Mouse (Mus musculus) heart, embryonic 12.5 days (tissue): ENCODE results near the gene Gm21976. TPM values are rescaled to one million over a fixed set of nuclear protein-coding genes. Genes with fewer than 3 reads are reported as not detected.

Experiments used
- ATAC-seq: fragments of 200-750 bp; cut with Nextera tagmentation; 2 replicates; pipeline ENCODE4 v1.8.0; 2017; ENCODE audit warnings: moderate TSS enrichment, moderate library complexity; ENCODE audit not compliant: insufficient number of reproducible peaks, low FRiP score
- H3K27ac ChIP-seq: fragments of 300-500 bp; sonication (generic); 2 replicates; pipeline ENCODE4 v1.5.1; 2016; ENCODE audit warnings: mild to moderate bottlenecking, moderate library complexity; ENCODE audit not compliant: poor library complexity, severe bottlenecking
- H3K27me3 ChIP-seq: fragments of 300-500 bp; sonication (generic); replicated peaks from 2 replicates; pipeline ENCODE4 v1.6.1; 2016; ENCODE audit warnings: mild to moderate bottlenecking, moderate library complexity
- H3K36me3 ChIP-seq: fragments of 300-500 bp; sonication (generic); 2 replicates; pipeline ENCODE4 v1.6.1; 2016; ENCODE audit warnings: mild to moderate bottlenecking, moderate library complexity
- H3K4me1 ChIP-seq: fragments of 300-500 bp; sonication (generic); replicated peaks from 2 replicates; pipeline ENCODE4 v1.6.1; 2016; ENCODE audit warnings: mild to moderate bottlenecking
- H3K4me2 ChIP-seq: fragments of 300-500 bp; sonication (generic); 2 replicates; pipeline ENCODE4 v1.6.1; 2016; ENCODE audit warnings: mild to moderate bottlenecking, moderate library complexity
- H3K4me3 ChIP-seq: fragments of 300-500 bp; sonication (generic); 2 replicates; pipeline ENCODE4 v1.5.1; 2016; ENCODE audit warnings: mild to moderate bottlenecking
- H3K9ac ChIP-seq: fragments of 300-500 bp; sonication (generic); 2 replicates; pipeline ENCODE4 v1.6.1; 2016; ENCODE audit warnings: mild to moderate bottlenecking, moderate library complexity
- H3K9me3 ChIP-seq: fragments of 300-500 bp; sonication (generic); replicated peaks from 2 replicates; pipeline ENCODE4 v1.6.1; 2016; ENCODE audit warnings: mild to moderate bottlenecking, moderate library complexity
- WGBS: fragments of 180-500 bp; shearing (Covaris S2); methylation state at CpG from one replicate; pipeline ENCODE4 v1.1.7; 2016; 5-methylcytosine and 5-hydroxymethylcytosine counted together
- polyA plus RNA-seq: library from polyadenylated mRNA; unstranded; fragments of >200 nt; fragmentation: Nextera tagmentation; extraction: Ambion mirVana; gene quantifications from 2 replicates; pipeline ENCODE4 v1.2.1, GENCODE M21; 2016

Gene Gm21976
- polyA plus RNA-seq = not detected in 2 replicates

DNA sequence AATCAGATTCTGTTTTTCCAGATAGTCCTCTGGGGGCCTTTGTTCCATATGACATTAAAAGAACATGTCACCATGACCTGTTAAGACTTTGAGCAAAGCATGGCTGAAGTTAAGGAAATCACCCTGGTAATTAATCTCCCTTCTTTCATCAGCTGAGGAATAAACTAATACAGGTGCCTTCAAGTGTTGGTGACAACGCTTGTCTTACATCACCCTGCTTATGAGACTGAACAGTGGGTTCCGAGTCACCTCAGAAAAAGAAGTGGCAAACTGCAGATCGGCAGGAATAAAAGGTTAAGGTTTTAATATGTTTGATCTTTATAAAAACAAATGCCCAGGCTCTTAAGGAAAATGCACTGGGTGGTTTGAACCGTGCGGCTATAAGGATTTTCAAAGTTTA, at the start of gene Gm21976:
Gm21976 (plus strand) TSS at position 202 of the 400 bp plus-strand sequence.
- Histone ChIP-seq H3K27ac (no peak within 1 kb of the TSS), H3K36me3 (peaks cover 5% of the 10 kb centered on the region; the same call in 1 of the 2 replicates), H3K9ac (no peak within 1 kb of the TSS), H3K4me1 (peaks cover 9% of the 10 kb centered on the region; the same call in 1 of the 2 replicates), H3K4me3 (no peak within 1 kb of the TSS), H3K9me3 (no peaks in the 10 kb centered on the region), H3K27me3 (no peaks in the 10 kb centered on the region), H3K4me2 (no peak within 1 kb of the TSS)
- ATAC-seq = no peak
- WGBS = 79% methylated on average over 5 of the region's 5 CpGs

DNA sequence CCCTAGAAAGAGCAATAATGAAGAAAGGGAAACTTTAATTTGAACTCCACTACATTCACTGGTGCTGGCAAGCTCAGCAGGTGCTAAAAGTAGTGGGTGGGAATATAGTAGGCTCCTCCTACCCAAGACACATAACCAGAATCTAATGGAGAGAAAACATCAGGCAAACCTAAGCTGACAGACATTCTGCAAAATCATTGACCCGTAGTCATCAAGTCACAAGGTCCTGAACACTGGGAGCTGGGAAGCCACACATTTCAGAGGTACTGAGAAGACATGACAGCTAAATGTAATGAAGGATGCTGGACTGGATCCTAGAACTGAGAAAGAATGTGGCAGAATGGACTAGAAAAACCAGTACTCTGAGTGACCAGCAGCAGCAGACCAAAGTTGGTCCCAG, 49.2 kb upstream of the Gm21976 start:
- Histone ChIP-seq H3K4me3 (no peak overlapping the region), H3K9ac (no peak overlapping the region), H3K4me1 (no peaks in the 10 kb centered on the region), H3K27ac (no peak overlapping the region), H3K36me3 (no peaks in the 10 kb centered on the region), H3K27me3 (no peaks in the 10 kb centered on the region; the same call in 1 of the 2 replicates), H3K9me3 (no peaks in the 10 kb centered on the region), H3K4me2 (no peak overlapping the region)
- WGBS = 79% methylated on average over 1 of the region's 1 CpGs
- no peak for ATAC-seq

DNA sequence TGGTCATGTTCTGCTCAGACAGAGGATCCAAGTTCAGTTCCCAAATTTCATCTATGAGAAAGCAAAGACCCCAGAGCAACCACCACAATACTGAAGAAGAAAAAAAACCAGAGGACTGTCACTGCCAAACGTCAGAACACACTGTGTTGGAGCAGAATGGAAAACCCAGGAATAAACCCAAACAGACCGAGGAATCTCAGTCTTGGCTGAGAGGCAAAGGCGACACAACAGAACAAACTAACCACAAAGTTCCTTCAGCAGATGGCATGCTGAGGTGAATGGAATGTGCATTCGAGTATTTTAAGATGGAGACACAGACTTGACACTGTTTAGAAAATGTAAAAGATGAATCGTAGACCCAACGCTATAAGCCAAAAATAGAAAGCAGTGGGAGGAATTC, 44.2 kb upstream of the Gm21976 start:
- H3K9ac ChIP-seq = no peak overlapping the region
- no peaks in the 10 kb centered on the region for H3K27me3 ChIP-seq
- H3K4me1 ChIP-seq = no peaks in the 10 kb centered on the region
- ATAC-seq = no peak
- no peak overlapping the region for H3K27ac ChIP-seq
- H3K4me2 ChIP-seq = no peak overlapping the region
- no peaks in the 10 kb centered on the region for H3K9me3 ChIP-seq
- 67% methylated on average over 6 of the region's 6 CpGs for WGBS
- H3K4me3 ChIP-seq = no peak overlapping the region
- no peaks in the 10 kb centered on the region for H3K36me3 ChIP-seq

DNA sequence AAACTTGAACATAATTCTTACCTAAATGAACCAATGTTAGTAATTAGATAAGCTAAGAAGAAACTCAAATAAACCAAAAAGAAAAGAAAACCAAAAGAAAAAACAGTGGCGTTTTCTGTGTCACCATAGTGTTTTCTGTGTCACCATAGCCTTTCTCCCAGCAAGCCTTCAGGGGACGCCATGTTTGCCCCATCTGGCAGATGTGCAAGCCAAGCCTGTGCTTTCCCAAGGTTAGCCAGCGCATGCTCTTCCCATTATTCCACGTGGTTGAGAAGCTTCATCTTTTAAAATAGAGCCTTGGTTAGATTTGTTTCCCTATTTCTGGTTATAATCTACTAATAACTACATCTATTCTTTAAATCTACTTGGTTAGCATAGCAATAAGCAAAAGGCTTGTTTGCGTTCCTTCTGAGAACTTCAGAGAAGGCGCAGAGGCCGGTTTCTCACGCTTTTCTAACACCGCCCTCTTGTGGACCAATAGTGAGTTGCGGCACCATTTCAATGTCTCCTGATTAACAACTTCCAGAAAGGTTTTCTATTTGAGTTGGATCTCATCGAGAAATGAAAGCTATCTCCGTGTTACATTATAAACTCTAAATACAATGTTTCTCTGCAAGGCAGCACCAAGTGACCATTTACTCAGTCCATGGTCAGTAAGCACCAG, 39.6 kb upstream of the Gm21976 start:
- WGBS = 18% methylated on average over 12 of the region's 12 CpGs
- Histone ChIP-seq H3K4me2 (no peak overlapping the region), H3K9me3 (0 out of 2 replicates have a peak, but pooled peaks cover 4% of the 10 kb centered on the region), H3K9ac (no peak overlapping the region), H3K4me3 (no peak overlapping the region), H3K27me3 (0 out of 2 replicates have a peak, but pooled peaks cover 3% of the 10 kb centered on the region), H3K4me1 (no peaks in the 10 kb centered on the region), H3K27ac (no peak overlapping the region), H3K36me3 (no peaks in the 10 kb centered on the region)
- ATAC-seq = no peak

DNA sequence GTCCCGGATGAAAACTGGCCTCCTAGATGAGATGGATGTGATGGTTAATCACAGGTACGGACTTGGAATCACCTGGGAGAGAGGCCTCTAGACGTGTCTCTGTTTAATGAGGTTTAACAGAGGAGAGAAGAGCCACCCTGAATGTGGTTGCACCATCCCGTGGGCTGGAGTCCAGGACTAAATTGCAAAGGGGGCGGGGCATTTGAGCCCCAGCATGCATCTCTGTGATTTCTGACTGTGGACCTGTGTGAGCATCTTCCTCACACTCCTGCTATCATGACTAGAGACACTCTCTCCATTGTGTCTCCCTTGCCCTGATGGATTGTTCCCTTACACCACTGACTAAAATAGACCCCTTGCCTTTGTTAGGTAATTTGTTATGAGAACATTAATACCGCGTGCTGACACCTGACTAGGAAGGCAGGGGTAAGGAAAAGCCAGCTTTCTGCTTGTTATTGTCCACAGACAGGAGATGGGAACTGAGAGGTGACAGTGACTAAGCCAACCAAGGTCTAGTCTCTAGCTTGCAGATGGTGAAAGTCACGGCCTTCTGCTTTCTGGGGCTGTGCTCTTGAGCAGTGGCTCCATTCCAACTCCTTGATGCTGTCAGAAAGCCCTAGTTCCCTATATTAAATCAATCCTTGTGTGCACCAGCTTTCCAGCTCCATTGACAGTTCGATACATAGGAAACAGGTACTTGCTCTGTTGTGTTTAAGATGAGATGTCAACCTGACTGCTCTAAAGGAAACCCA, 38.0 kb upstream of the Gm21976 start:
- Histone ChIP-seq H3K27ac (no peak overlapping the region), H3K27me3 (0 out of 2 replicates have a peak, but pooled peaks cover 3% of the 10 kb centered on the region), H3K4me2 (no peak overlapping the region), H3K9me3 (0 out of 2 replicates have a peak, but pooled peaks cover 4% of the 10 kb centered on the region), H3K9ac (no peak overlapping the region), H3K4me1 (no peaks in the 10 kb centered on the region), H3K4me3 (no peak overlapping the region), H3K36me3 (no peaks in the 10 kb centered on the region)
- no peak for ATAC-seq
- WGBS = 66% methylated on average over 9 of the region's 9 CpGs

DNA sequence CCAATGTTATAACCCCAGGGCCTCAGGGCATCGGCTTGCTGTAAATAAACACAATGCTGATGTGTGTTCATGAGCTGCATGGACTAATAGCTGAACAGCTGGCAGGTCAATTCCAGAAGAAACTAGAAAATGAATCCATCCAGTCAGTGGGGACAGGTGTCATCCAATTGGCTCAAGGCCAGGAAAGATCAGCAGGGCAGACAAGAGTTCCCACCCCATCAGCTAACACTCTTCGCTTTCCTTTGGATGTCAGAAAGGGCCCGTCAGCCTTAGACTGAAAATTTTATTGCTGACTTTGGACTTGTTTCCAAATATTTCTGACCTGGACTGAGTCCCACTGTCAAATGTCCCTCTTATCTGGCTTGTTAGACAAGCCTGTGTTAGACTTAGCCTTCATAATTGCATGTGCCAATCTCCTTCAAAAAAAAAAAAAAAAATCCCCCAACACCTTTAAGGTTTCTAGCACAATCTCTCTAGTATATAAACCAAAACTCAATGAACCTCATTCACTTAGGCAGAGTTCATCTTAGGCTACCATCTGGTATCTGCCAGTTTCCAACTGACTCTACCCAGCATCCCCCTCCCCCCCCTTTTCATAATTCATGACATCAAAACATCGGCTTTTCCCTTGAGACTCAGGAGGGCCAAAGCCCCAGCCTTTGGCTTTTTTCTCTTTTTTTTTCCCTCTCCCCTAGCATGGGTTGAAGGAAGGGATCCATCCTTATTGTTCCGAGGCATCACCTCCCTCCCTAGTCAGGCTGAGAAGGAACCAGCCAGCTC, 34.9 kb upstream of the Gm21976 start:
- no peak overlapping the region for H3K9ac ChIP-seq
- no peak for ATAC-seq

DNA sequence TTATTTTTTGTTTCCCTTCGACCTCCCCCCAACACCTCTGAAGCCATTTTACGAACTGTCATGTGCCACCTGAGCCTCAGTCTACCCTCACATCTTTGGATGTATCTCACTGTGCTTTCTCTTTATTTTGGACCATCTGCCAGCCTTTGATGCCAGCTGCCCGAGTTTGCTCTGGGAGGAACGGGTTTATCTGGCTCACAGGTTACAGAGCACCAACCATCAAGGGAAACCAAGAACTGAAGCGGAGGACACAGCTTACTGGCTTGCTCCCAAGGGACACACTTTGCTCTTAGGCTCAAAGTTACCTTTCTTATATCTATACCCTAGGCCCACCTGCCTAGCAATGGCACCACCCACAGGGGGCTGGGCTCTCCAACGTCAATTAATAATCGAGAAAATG, 34.3 kb upstream of the Gm21976 start:
- Histone ChIP-seq H3K4me1 (no peaks in the 10 kb centered on the region), H3K27ac (no peak overlapping the region), H3K9ac (no peak overlapping the region), H3K4me3 (no peak overlapping the region), H3K27me3 (0 out of 2 replicates have a peak, but pooled peaks cover 3% of the 10 kb centered on the region), H3K4me2 (no peak overlapping the region), H3K36me3 (peaks cover 30% of the 10 kb centered on the region), H3K9me3 (0 out of 2 replicates have a peak, but pooled peaks cover 4% of the 10 kb centered on the region)
- ATAC-seq = no peak
- 76% methylated on average over 7 of the region's 7 CpGs for WGBS

More for the DNA sequence above, 34.9 kb upstream of the Gm21976 start:
- Histone ChIP-seq H3K36me3 (peaks cover 24% of the 10 kb centered on the region), H3K4me1 (no peaks in the 10 kb centered on the region), H3K27me3 (0 out of 2 replicates have a peak, but pooled peaks cover 3% of the 10 kb centered on the region), H3K27ac (no peak overlapping the region), H3K4me2 (no peak overlapping the region), H3K9me3 (0 out of 2 replicates have a peak, but pooled peaks cover 4% of the 10 kb centered on the region), H3K4me3 (no peak overlapping the region)
- WGBS = 80% methylated on average over 5 of the region's 5 CpGs

DNA sequence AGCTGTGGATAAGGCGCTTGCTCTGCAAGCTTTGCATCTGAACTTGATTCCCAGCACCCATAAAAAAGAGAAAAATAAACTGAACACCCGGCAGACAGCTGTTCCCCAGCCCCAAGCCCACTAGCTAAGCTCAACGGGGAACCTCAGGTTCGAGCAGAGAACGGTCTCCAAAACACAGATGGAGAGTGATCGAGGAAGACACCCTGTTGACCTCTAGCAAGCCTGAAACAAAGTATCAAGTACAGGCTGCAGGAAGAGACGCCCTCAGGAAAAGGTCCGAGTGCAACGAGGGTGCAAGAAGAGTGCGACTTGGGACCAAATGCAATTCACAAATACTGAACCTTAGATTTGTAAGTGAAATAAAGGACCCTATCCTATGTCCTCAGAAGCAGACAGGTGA, 30.1 kb upstream of the Gm21976 start:
- H3K36me3 ChIP-seq = peaks cover 66% of the 10 kb centered on the region
- ATAC-seq = no peak

DNA sequence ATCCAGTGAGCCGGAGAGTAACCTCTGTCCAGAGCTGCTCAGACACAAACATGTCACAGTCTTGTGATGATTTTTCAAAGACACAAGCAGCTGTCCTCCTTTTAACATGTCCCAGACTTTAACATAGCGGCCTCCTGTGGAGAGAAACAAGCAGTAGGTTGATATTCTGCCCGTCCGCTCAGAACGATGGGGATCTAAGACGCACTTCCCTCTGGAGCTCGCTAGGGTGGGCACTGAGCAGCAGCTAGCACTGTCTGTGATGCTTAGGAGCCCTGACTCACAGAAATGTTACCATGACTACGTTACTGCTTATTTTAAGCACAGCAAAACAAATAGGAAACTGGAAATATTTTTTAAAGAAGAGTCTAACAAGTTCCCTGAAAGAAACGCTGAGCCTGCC, 24.8 kb upstream of the Gm21976 start:
- no peak overlapping the region for H3K4me2 ChIP-seq
- no peak overlapping the region for H3K27ac ChIP-seq
- H3K4me3 ChIP-seq = no peak overlapping the region
- no peaks in the 10 kb centered on the region for H3K27me3 ChIP-seq
- peaks cover 75% of the 10 kb centered on the region for H3K36me3 ChIP-seq
- 74% methylated on average over 9 of the region's 9 CpGs for WGBS
- H3K9me3 ChIP-seq = no peaks in the 10 kb centered on the region
- no peaks in the 10 kb centered on the region for H3K4me1 ChIP-seq
- H3K9ac ChIP-seq = no peak overlapping the region
- ATAC-seq = no peak

More for the DNA sequence above, 30.1 kb upstream of the Gm21976 start:
- Histone ChIP-seq H3K27ac (no peak overlapping the region), H3K4me1 (no peaks in the 10 kb centered on the region), H3K4me2 (no peak overlapping the region), H3K4me3 (no peak overlapping the region), H3K9ac (no peak overlapping the region), H3K27me3 (no peaks in the 10 kb centered on the region), H3K9me3 (no peaks in the 10 kb centered on the region)
- 90% methylated on average over 10 of the region's 10 CpGs for WGBS

DNA sequence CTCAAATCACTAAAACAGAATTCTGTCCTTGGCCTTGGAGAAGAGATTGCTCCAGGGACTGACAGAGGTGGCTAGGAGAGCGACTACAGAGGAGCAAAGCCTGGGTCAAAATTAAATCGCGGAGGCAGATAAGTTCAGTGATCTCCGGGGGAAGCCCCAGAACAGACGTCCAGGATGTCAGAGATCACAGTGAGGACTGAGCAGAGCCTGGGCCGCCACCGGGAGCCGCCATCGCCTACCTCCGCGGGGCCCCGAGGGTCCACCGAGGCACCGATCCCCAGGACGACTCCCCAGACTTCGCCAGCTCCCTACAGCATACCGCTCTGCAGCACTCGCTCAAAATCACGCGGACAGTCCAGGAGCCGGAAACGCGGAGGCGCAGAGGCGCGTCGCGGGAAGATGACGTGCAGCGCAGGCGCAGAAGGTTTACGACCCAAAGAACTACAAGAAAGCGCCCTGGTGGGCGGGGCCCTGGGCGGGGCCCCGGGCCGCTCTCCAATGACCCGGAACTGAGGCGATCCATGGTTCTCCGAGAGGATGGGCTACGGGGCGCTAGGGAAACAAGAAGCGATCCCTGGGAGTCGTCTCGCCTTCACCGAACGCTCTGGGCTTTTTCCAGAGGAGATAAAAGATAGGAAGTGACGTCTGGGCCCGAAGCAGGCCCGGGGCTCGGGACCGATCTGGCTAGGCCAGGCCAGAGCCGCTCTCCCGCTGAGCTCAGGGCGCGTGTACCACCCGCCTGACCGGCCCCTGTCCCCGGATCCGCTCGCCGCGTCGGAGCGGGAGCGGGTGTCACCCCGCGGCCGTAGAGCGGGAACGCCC, 16.8 kb upstream of the Gm21976 start, which contains the start of the genes Utp15 and Ankra2:
Utp15 (minus strand) TSS at position 406 of the 822 bp plus-strand sequence.
Ankra2 (plus strand) TSS at position 439 of the 822 bp plus-strand sequence.
- H3K9me3 ChIP-seq = no peaks in the 10 kb centered on the region

More for the DNA sequence above, 16.8 kb upstream of the Gm21976 start, which contains the start of the genes Utp15 and Ankra2:
- Histone ChIP-seq H3K27ac (peak within 1 kb of the TSS; percentile 86), H3K27me3 (no peaks in the 10 kb centered on the region), H3K9ac (peak within 1 kb of the TSS; percentile 94), H3K4me3 (peak within 1 kb of the TSS; percentile 94), H3K4me1 (peaks cover 17% of the 10 kb centered on the region), H3K4me2 (peak within 1 kb of the TSS; percentile 89), H3K36me3 (peaks cover 19% of the 10 kb centered on the region)
- ATAC-seq = peak; percentile 100
- WGBS = under 1% methylated on average over 71 of the region's 71 CpGs
